Mouse (Mus musculus) testis, postnatal 10 days (tissue): ENCODE results near the gene Rab8a.
A peak's percentile ranks its signal among the peaks of the same experiment; 100 is the strongest.

Source experiments
- DNase-seq: peaks from one replicate; pipeline ENCODE4 v3.0.0; 2021; ENCODE audit warnings: low spot score

Gene Rab8a

GRCm38 (mm10) chr8:72146556-72146955 lies 14.4 kb upstream of the Rab8a start:
- DNase-seq = no peak

GRCm38 (mm10) chr8:72147266-72147665 lies 13.7 kb upstream of the Rab8a start:
- DNase-seq = no peak

GRCm38 (mm10) chr8:72149056-72149455 lies 11.9 kb upstream of the Rab8a start:
- no peak for DNase-seq

GRCm38 (mm10) chr8:72151418-72152078 lies 9.5 kb upstream of the Rab8a start:
- no peak for DNase-seq

GRCm38 (mm10) chr8:72153382-72153781 lies 7.6 kb upstream of the Rab8a start:
- DNase-seq = no peak

- DNase-seq = no peak
Measured at GRCm38 (mm10) chr8:72158096-72158495, 2.9 kb upstream of the Rab8a start.

GRCm38 (mm10) chr8:72158726-72159125 lies 2.3 kb upstream of the Rab8a start:
- no peak for DNase-seq

GRCm38 (mm10) chr8:72160007-72160406 lies 993 bp upstream of the Rab8a start:
- no peak for DNase-seq

- no peak for DNase-seq
Measured at GRCm38 (mm10) chr8:72162821-72163220, 1.8 kb downstream of the Rab8a start.

- DNase-seq = no peak
Measured at GRCm38 (mm10) chr8:72169098-72169668, 8.2 kb downstream of the Rab8a start.

- DNase-seq = no peak
Measured at GRCm38 (mm10) chr8:72169681-72170249, 8.8 kb downstream of the Rab8a start.

GRCm38 (mm10) chr8:72177346-72177925 lies 16.4 kb downstream of the Rab8a start:
- peak; percentile 87 for DNase-seq

GRCm38 (mm10) chr8:72183554-72184202 lies 22.7 kb downstream of the Rab8a start:
- no peak for DNase-seq

- no peak for DNase-seq
Measured at GRCm38 (mm10) chr8:72187793-72188331, 26.9 kb downstream of the Rab8a start.

- no peak for DNase-seq
Measured at GRCm38 (mm10) chr8:72189417-72190214, 28.6 kb downstream of the Rab8a start, which contains the start of gene Hsh2d. Gene Hsh2d, plus strand, starts transcription at chr8:72189638.

GRCm38 (mm10) chr8:72190215-72190539 lies 29.2 kb downstream of the Rab8a start:
- DNase-seq = no peak

- DNase-seq = no peak
Measured at GRCm38 (mm10) chr8:72192065-72192464, 31.1 kb downstream of the Rab8a start.

- DNase-seq = no peak
Measured at GRCm38 (mm10) chr8:72197997-72198396, 37.0 kb downstream of the Rab8a start.

GRCm38 (mm10) chr8:72208582-72208981 lies 47.6 kb downstream of the Rab8a start:
- DNase-seq = no peak

- DNase-seq = no peak
Measured at GRCm38 (mm10) chr8:72210222-72210621, 49.2 kb downstream of the Rab8a start.

GRCm38 (mm10) chr8:72210710-72211109 lies 49.7 kb downstream of the Rab8a start:
- DNase-seq = no peak

GRCm38 (mm10) chr8:72211846-72212245 lies 50.8 kb downstream of the Rab8a start:
- no peak for DNase-seq
